Mouse (Mus musculus) G1E (cell line): ENCODE results near the gene Cdk14. TPM values are rescaled to one million over a fixed set of nuclear protein-coding genes. Genes with fewer than 3 reads are reported as not detected.
"Not testable (repeated sequence)": the region's sequence is repeated elsewhere in the genome, so short reads cannot be mapped to it uniquely, and the experiment has no call there.

Experiments used
- ATAC-seq: 2 replicates; pipeline ENCODE4 v1.8.0; 2016; ENCODE audit warnings: mild to moderate bottlenecking; ENCODE audit not compliant: insufficient number of reproducible peaks, poor library complexity, low FRiP score, severe bottlenecking; ENCODE audit errors: extremely low read depth
- DNase-seq: peaks from one replicate; pipeline ENCODE4 v3.0.0; 2012; ENCODE audit warnings: low spot score
- H3K27me3 ChIP-seq: 2 replicates; pipeline ENCODE4 v1.6.1; 2012; ENCODE audit warnings: mild to moderate bottlenecking, low read length, inconsistent platforms; ENCODE audit not compliant: insufficient read depth
- H3K36me3 ChIP-seq: replicated peaks from 2 replicates; pipeline ENCODE3; 2012; ENCODE audit warnings: mild to moderate bottlenecking, inconsistent platforms
- H3K4me1 ChIP-seq: 2 replicates; pipeline ENCODE4 v1.6.1; 2012; ENCODE audit warnings: low read depth, low read length, inconsistent platforms, mixed read lengths; ENCODE audit not compliant: insufficient read depth
- H3K4me3 ChIP-seq: 2 replicates; pipeline ENCODE4 v1.5.1; 2012; ENCODE audit warnings: low read depth, mild to moderate bottlenecking, inconsistent platforms, low read length, moderate library complexity, mixed read lengths
- H3K9me3 ChIP-seq: replicated peaks from 2 replicates; pipeline ENCODE4 v1.6.1; 2012; ENCODE audit warnings: inconsistent platforms
- CTCF ChIP-seq: IDR thresholded peaks from 2 replicates; pipeline ENCODE4 v1.5.1; 2012; ENCODE audit warnings: low read depth, low read length, inconsistent platforms, mixed read lengths
- GATA1 ChIP-seq: IDR thresholded peaks from 2 replicates; pipeline ENCODE4 v1.6.1; 2012; ENCODE audit warnings: borderline replicate concordance, low read length, inconsistent platforms, mixed read lengths
- GATA2 ChIP-seq: IDR thresholded peaks from 2 replicates; pipeline ENCODE4 v1.6.1; 2012; ENCODE audit warnings: low read depth, low read length, inconsistent platforms, borderline replicate concordance
- POLR2AphosphoS5 ChIP-seq: IDR thresholded peaks from 2 replicates; pipeline ENCODE4 v1.6.1; 2012; ENCODE audit warnings: low read depth, low read length, inconsistent platforms; ENCODE audit not compliant: insufficient replicate concordance
- TAL1 ChIP-seq: conservative IDR thresholded peaks from 2 replicates; pipeline ENCODE4 v1.6.1; 2012; ENCODE audit warnings: low read depth, low read length, inconsistent platforms, mixed read lengths
- polyA plus RNA-seq: library from polyadenylated mRNA; stranded (reverse); fragments of >175 nt; gene quantifications from 2 replicates; pipeline ENCODE4 v1.2.3, GENCODE M21; 2012
- total RNA-seq, 2 experiments: library from RNA; stranded (forward) in 1 of 2; stranded (reverse) in 1 of 2; fragments of 200-1000 nt in 1 of 2; fragments of >200 nt in 1 of 2; fragmentation: Nextera tagmentation in 1 of 2; gene quantifications; 2 replicates each; pipeline ENCODE4 v1.2.3; 2014 to 2017

Gene Cdk14
- total and polyA plus RNA-seq, 3 experiments: 0.98 TPM; not detected in 2

DNA sequence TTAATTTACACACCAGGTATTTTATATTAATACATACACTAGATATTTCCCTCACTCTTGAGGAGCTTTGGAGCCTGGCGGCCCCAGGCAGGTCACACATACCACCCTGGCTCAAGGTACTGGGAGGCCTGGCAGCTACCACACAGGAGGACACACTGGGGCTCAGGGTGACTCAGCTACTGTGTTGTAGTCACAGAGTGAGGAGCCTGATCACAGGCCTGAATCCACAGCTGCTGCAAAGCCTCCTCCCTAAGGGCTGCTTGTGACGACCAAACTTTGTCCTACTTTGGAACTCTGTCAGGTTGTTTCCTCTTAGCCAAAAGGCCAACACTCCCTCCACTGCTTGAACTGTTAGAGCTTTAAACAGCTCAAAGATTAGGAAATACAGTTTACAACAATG, 76.8 kb downstream of the Cdk14 start:
- Histone ChIP-seq H3K9me3 (no peaks in the 10 kb centered on the region), H3K4me1 (no peaks in the 10 kb centered on the region), H3K4me3 (no peak overlapping the region), H3K27me3 (peaks cover 2% of the 10 kb centered on the region; the same call in 1 of the 2 replicates), H3K36me3 (no peaks in the 10 kb centered on the region)
- no peak for DNase-seq
- no peak for TF ChIP-seq GATA1
- TF ChIP-seq CTCF: no peak
- no peak for TF ChIP-seq POLR2AphosphoS5
- TF ChIP-seq GATA2: no peak
- no peak for TF ChIP-seq TAL1
- ATAC-seq: no peak

DNA sequence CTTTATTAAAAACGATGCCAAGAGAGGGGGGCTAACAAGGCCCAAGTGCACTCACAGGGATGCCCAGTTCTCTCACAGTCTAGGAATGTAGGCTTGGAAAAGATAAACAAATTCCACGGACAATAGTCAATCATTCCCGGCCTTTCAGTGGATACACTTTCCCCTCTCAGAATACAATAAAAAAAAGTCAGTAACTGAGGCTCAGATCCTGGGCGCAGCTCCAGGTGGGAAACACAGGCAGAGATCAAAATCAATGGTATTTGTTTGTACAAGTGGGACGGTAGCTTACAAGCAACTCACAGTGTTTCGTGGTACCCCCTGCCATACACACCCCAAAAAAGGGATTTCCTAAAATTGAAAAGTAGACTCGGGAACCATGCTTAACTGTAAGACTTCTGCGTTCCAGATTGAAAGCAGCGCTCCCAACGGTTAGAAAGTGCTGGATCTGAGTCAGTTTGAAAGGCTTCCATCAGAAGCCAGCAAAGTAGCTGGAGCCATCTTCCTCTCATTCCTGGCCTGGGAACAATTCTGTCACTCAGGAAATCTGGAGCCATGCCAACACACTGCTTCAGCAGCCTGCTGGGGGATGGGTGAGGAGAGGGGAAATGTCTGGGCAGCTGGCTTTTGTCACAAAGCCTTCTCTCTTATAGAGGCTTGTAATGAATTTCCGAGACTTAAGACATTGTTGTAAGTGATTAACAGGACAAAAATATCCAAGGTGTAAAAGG, 77.5 kb downstream of the Cdk14 start:
- Histone ChIP-seq H3K9me3 (no peaks in the 10 kb centered on the region), H3K4me1 (no peaks in the 10 kb centered on the region), H3K36me3 (no peaks in the 10 kb centered on the region), H3K4me3 (no peak overlapping the region), H3K27me3 (peaks cover 2% of the 10 kb centered on the region; the same call in 1 of the 2 replicates)
- TF ChIP-seq POLR2AphosphoS5: no peak
- TF ChIP-seq TAL1: no peak
- DNase-seq: no peak
- ATAC-seq: no peak

DNA sequence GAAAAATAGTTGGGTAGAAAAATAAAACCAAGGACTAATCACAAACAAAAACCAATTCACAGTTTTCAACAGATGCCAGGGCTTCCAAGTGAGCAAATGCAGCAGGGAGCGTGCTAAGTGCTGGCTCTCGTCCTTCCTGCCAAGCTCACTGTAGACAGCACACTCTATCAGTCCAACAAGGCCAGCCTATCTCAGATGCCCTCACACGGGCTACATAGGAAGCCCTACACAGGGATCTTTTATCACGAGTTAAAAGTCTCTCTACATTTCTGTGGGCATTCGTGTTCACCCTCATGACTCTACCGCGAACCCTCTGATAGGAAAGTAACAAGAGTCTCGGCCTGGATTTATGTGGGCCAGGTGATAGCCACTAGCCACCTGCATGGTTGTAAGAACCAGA, 78.5 kb downstream of the Cdk14 start:
- no peaks in the 10 kb centered on the region for H3K36me3 ChIP-seq
- no peak for ATAC-seq

DNA sequence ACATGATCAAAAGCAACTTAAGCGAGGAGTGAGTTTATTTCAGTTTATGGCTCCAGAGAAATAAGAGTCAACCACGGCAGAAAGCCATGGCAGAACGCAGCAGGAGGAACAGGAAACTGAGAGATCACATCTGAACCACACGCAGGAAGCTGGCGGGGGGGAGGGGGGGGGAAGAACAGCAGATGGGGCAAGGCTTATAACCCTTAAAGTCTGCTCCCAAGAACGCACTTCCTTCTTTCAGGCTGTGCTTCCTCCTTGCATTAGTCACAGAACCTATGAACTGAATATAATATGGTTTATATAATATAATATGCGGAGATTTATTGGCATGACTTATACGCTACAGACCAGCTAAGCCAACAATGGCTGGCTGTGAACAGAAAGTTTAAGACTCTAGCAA, 86.2 kb downstream of the Cdk14 start:
- DNase-seq (no peak), ATAC-seq (no peak)
- Histone ChIP-seq H3K27me3 (peaks cover 4% of the 10 kb centered on the region; the same call in 1 of the 2 replicates), H3K9me3 (no peaks in the 10 kb centered on the region), H3K36me3 (no peaks in the 10 kb centered on the region), H3K4me3 (no peak overlapping the region), H3K4me1 (no peaks in the 10 kb centered on the region)
- TF ChIP-seq CTCF: no peak
- TF ChIP-seq POLR2AphosphoS5: no peak
- TF ChIP-seq GATA1: no peak
- TF ChIP-seq GATA2: no peak
- TF ChIP-seq TAL1: no peak

More for the DNA sequence above, 78.5 kb downstream of the Cdk14 start:
- DNase-seq: no peak
- Histone ChIP-seq H3K27me3 (peaks cover 2% of the 10 kb centered on the region; the same call in 1 of the 2 replicates), H3K4me1 (no peaks in the 10 kb centered on the region), H3K4me3 (no peak overlapping the region), H3K9me3 (no peaks in the 10 kb centered on the region)
- TF ChIP-seq GATA2: no peak
- TF ChIP-seq CTCF: no peak
- no peak for TF ChIP-seq POLR2AphosphoS5
- TF ChIP-seq TAL1: no peak
- no peak for TF ChIP-seq GATA1

DNA sequence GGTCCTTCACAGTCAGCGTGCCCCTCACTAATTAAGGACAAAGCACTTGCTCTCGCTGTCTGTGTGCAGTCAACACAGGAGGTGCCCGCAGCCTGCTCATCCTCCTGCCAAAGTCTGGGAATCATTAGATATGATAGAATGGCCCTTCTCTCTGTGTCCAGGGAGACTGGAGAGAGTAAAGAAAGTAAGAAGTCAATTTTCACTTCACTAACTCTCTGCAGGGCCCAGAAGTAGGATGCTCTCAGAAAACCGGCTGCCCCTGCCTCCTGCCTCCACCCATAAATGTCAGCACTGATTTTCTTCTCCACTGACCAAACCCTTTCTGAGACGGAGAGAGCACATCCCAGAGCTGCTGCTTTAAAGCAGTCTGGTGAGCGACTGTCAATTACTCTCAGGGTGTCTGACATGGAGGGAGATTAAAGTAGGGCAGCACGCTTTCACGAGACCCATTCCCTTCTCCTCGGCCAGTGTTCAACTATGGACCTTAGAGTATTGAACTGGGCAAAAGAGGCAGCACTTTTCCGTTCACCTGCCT, 89.1 kb downstream of the Cdk14 start:
- DNase-seq: no peak
- TF ChIP-seq GATA1 (no peak), TAL1 (no peak), CTCF (no peak), GATA2 (no peak), POLR2AphosphoS5 (no peak)
- Histone ChIP-seq H3K36me3 (no peaks in the 10 kb centered on the region), H3K4me3 (no peak overlapping the region), H3K4me1 (no peaks in the 10 kb centered on the region), H3K27me3 (peaks cover 4% of the 10 kb centered on the region; the same call in 1 of the 2 replicates), H3K9me3 (no peaks in the 10 kb centered on the region)
- no peak for ATAC-seq

DNA sequence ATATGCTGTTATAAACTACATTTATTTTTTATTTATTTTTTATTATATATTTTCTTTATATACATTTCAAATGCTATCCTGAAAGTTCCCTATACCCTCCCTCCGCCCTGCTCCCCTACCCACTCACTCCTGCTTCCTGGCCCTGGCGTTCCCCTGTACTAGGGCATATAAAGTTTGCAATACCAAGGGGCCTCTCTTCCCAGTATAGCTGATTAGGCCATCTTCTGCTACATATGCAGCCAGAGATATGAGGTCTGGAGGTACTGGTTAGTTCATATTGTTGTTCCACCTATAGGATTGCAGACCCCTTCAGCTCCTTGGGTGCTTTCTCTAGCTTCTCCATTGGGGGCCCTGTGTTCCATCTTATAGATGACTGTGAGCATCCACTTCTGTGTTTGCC, 91.1 kb downstream of the Cdk14 start:
- not testable (repeated sequence) for ATAC-seq, H3K36me3 ChIP-seq

More for the DNA sequence above, 91.1 kb downstream of the Cdk14 start:
- H3K9me3 ChIP-seq, DNase-seq, H3K27me3 ChIP-seq, H3K4me1 ChIP-seq, H3K4me3 ChIP-seq: not testable (repeated sequence)
